Mouse (Mus musculus): ENCODE data around the gene Ppp1r36. TPM values are rescaled to one million over a fixed set of nuclear protein-coding genes. Genes with fewer than 3 reads are reported as not detected.
A peak's percentile ranks its signal among the peaks of the same experiment; 100 is the strongest.

Ppp1r36 gene
- 3.4 and 3.9 TPM in 2 replicates for polyA plus RNA-seq (2014; fragmentation: Nextera tagmentation; extraction: Ambion mirVana)

DNA sequence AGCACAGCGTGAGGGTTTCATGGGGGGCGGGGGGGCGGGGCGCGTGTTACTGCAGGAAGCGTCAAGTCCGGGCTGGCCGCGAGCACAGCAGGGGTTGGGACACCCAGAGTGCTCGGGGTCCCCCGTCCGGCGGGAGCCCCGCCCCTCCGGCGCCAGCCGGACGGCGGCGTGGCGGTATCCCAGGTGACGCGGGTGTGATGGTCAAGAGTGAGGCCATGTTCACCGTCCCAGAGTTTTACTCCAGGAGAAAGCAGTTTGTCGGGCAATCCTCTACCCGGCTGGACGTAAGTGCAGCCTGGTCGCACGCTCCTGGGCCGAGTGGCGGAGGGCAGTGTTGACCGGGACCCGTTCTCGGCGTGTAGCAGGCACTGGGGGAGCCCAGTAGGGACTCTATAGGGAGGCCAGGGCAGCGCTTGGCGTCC lies at the start of gene Ppp1r36:
Ppp1r36 (plus strand) TSS at position 106 of the 422 bp plus-strand sequence.
- peak within 1 kb of the TSS; percentile 60 for H3K9ac ChIP-seq (ENCODE audit: low read depth, low read length)
- H3K27ac ChIP-seq (ENCODE audit: low read depth, low read length): no peak within 1 kb of the TSS
- H3K27me3 ChIP-seq (ENCODE audit: control insufficient read depth, insufficient read depth, low read length): no peaks in the 10 kb centered on the region
- 1% methylated on average over 37 of the region's 37 CpGs for WGBS
- peak within 1 kb of the TSS; percentile 73 for H3K4me2 ChIP-seq (replicated peaks; ENCODE audit: low read depth, low read length)
- H3K4me3 ChIP-seq (ENCODE audit: low read length): peak within 1 kb of the TSS; percentile 42
- H3K9me3 ChIP-seq (ENCODE audit: control insufficient read depth, low read length): no peaks in the 10 kb centered on the region
- H3K4me1 ChIP-seq (ENCODE audit: control insufficient read depth, insufficient read depth, low read length): no peaks in the 10 kb centered on the region
- no peaks in the 10 kb centered on the region for H3K36me3 ChIP-seq (ENCODE audit: control insufficient read depth, insufficient read depth, low read length)
- peak; percentile 91 for ATAC-seq (ENCODE audit: low FRiP score, low TSS enrichment)

DNA sequence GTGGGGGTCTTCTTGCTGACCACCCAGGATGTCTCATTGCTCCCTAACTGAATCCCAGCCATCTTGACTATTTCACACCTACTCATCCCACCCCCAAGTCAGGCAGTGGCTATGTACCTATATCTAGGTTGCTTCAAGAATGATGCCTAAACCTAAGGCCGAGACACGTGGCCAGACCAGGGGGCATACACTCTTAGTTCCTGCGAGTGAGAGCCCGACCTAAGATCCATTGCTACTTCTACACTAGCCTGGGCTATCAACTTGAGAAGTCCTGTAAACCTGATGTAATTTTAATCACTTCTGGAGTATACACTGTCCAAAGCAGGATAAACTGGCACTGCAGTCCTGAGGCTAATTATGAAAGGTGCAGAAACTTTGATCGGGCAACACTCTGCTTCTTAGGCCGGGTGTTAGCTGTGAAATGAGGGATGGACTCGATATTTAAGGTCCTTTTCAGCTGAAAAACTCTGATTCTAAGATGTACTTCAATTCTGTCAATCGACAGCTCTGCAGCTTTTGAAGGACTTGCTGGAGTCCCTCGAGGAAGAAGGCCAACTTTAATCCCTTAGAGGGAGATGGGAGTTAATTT lies 49.0 kb upstream of the Ppp1r36 start:
- WGBS: 4% methylated on average over 9 of the region's 9 CpGs
- H3K36me3 ChIP-seq (ENCODE audit: control insufficient read depth, insufficient read depth, low read length): no peaks in the 10 kb centered on the region
- peak overlapping the region; percentile 98 for H3K4me3 ChIP-seq (ENCODE audit: low read length)
- peaks cover 35% of the 10 kb centered on the region for H3K4me1 ChIP-seq (ENCODE audit: control insufficient read depth, insufficient read depth, low read length)
- H3K27me3 ChIP-seq (ENCODE audit: control insufficient read depth, insufficient read depth, low read length): no peaks in the 10 kb centered on the region
- H3K9me3 ChIP-seq (ENCODE audit: control insufficient read depth, low read length): no peaks in the 10 kb centered on the region
- H3K27ac ChIP-seq (ENCODE audit: low read depth, low read length): peak overlapping the region; percentile 100; the same call in 1 of the 2 replicates
- H3K4me2 ChIP-seq (replicated peaks; ENCODE audit: low read depth, low read length): peak overlapping the region; percentile 73
- ATAC-seq (ENCODE audit: low FRiP score, low TSS enrichment): no peak
- H3K9ac ChIP-seq (ENCODE audit: low read depth, low read length): peak overlapping the region; percentile 99

DNA sequence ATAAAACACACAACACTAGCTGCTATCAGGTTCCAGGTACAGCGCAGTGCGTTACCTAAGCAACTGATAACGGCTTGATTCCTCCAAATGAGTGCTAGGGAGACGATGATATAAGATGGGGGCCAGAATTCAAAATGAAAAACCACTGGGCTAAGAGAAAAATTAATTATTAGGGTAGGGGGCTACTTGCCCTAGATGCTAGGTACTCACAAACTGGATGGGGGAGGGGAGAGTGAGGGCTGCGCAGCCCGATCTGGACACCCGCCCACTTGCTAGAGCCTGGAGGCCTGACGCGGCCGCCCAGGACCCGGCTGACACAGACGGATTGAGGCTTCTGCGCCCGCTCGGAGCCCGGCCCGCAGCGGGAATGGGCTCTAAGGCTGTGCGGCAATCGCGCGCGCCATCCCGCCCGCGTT lies 48.5 kb upstream of the Ppp1r36 start:
- Histone ChIP-seq H3K27ac (ENCODE audit: low read depth, low read length) (peak overlapping the region; percentile 100), H3K4me1 (ENCODE audit: control insufficient read depth, insufficient read depth, low read length) (peaks cover 38% of the 10 kb centered on the region), H3K36me3 (ENCODE audit: control insufficient read depth, insufficient read depth, low read length) (no peaks in the 10 kb centered on the region), H3K27me3 (ENCODE audit: control insufficient read depth, insufficient read depth, low read length) (no peaks in the 10 kb centered on the region), H3K9ac (ENCODE audit: low read depth, low read length) (peak overlapping the region; percentile 99), H3K4me2 (replicated peaks; ENCODE audit: low read depth, low read length) (peak overlapping the region; percentile 73), H3K4me3 (ENCODE audit: low read length) (peak overlapping the region; percentile 98), H3K9me3 (ENCODE audit: control insufficient read depth, low read length) (no peaks in the 10 kb centered on the region)
- peak; percentile 17 for ATAC-seq (ENCODE audit: low FRiP score, low TSS enrichment)
- under 1% methylated on average over 26 of the region's 26 CpGs for WGBS

DNA sequence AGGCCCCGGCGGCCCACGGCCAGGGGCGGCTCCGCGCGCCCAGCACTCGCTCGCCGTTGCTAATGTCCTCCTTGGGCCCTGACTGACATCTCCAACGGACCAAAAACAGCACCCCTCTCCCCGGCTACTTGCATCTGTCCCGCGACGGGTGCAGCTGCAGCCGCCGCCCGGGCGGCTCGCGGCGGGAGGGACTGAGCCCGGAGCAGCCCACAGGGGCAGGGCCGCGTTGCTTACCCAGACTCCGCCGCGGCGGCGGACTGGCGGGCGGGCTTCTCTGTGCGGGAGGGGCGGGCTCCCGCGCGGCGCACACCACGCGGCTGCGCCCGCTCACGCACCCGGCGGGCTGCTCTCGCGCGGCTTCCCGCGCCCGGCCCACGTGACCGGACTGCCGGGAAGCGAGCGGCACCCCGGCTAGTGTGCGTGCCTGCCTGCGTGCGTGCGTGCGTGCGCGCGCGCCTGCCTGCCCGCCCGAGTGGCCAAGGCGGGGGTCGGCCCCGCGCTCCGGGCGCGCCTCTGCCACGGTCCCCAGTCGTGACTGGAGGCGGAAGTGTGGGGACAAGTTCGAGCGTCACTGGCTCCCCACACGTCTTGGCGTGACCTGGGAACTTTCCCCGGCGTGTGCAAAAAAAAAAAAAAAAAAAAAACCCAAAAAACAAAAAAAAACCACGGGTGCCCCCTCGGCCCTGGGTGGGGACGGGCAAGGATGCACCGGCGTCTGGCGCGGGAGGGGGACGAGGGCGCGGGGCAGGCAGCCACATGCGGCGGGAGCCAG lies 47.9 kb upstream of the Ppp1r36 start, which contains the start of gene Zbtb25:
Zbtb25 (minus strand) TSS at position 397 of the 772 bp plus-strand sequence.
- peak within 1 kb of the TSS; percentile 100 for H3K27ac ChIP-seq (ENCODE audit: low read depth, low read length)
- peak within 1 kb of the TSS; percentile 99 for H3K9ac ChIP-seq (ENCODE audit: low read depth, low read length)
- H3K27me3 ChIP-seq (ENCODE audit: control insufficient read depth, insufficient read depth, low read length): no peaks in the 10 kb centered on the region
- peak within 1 kb of the TSS; percentile 73 for H3K4me2 ChIP-seq (replicated peaks; ENCODE audit: low read depth, low read length)
- H3K36me3 ChIP-seq (ENCODE audit: control insufficient read depth, insufficient read depth, low read length): no peaks in the 10 kb centered on the region
- WGBS: under 1% methylated on average over 74 of the region's 96 CpGs
- H3K9me3 ChIP-seq (ENCODE audit: control insufficient read depth, low read length): no peaks in the 10 kb centered on the region
- peak within 1 kb of the TSS; percentile 98 for H3K4me3 ChIP-seq (ENCODE audit: low read length)
- peaks cover 42% of the 10 kb centered on the region for H3K4me1 ChIP-seq (ENCODE audit: control insufficient read depth, insufficient read depth, low read length)
- peak; percentile 73 for ATAC-seq (ENCODE audit: low FRiP score, low TSS enrichment)

DNA sequence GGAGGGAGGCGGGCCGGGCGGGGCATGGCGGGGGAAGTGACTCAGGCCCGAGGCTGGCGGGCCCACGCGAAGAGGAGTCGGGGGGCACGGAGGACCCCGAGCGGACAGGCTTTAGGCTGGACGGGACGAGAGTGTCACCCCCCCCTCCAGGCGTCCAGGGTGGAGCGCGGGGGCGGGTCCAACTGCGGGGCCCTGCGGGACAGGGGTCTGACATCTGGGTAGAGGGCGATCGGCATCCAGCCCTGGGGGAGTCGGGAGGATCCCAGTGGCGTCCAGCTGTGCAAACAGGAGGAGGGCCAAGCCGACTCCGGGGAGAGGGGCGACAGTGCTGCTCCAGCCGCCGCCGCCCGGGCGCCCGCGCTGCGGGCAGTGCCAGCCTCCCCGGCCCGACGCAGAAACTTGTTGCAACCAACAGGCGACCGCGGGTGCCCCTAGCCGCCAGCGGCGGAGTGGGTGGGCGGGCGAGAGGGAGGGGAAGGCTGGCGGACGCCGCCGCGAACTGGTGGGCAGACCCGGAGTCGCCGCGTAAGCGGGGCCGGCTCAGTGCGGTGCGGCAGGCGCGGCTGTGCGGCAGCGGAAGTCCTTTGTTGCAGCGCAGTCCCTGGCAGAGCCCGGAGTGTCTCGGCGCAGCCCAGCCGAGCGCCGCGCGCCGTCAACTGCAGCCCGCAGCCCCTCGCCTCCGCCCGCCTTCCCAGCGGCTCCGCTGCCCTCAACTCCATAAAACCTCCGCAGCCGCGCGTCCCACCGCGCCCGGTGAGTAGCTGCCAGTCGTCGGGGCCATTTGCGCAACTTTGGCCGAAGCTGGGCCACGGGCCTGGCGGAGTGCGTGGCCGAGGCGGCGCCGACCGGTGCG lies 47.1 kb upstream of the Ppp1r36 start, which contains the start of gene Zbtb1:
Zbtb1 (plus strand) TSS at position 289 of the 853 bp plus-strand sequence.
- H3K27me3 ChIP-seq (ENCODE audit: control insufficient read depth, insufficient read depth, low read length): no peaks in the 10 kb centered on the region
- no peaks in the 10 kb centered on the region for H3K9me3 ChIP-seq (ENCODE audit: control insufficient read depth, low read length)
- WGBS: under 1% methylated on average over 76 of the region's 99 CpGs
- no peaks in the 10 kb centered on the region for H3K36me3 ChIP-seq (ENCODE audit: control insufficient read depth, insufficient read depth, low read length)
- peak within 1 kb of the TSS; percentile 73 for H3K4me2 ChIP-seq (replicated peaks; ENCODE audit: low read depth, low read length)
- peak within 1 kb of the TSS; percentile 100 for H3K27ac ChIP-seq (ENCODE audit: low read depth, low read length)
- H3K4me1 ChIP-seq (ENCODE audit: control insufficient read depth, insufficient read depth, low read length): peaks cover 42% of the 10 kb centered on the region
- ATAC-seq (ENCODE audit: low FRiP score, low TSS enrichment): peak; percentile 67
- H3K4me3 ChIP-seq (ENCODE audit: low read length): peak within 1 kb of the TSS; percentile 98
- peak within 1 kb of the TSS; percentile 99 for H3K9ac ChIP-seq (ENCODE audit: low read depth, low read length)

DNA sequence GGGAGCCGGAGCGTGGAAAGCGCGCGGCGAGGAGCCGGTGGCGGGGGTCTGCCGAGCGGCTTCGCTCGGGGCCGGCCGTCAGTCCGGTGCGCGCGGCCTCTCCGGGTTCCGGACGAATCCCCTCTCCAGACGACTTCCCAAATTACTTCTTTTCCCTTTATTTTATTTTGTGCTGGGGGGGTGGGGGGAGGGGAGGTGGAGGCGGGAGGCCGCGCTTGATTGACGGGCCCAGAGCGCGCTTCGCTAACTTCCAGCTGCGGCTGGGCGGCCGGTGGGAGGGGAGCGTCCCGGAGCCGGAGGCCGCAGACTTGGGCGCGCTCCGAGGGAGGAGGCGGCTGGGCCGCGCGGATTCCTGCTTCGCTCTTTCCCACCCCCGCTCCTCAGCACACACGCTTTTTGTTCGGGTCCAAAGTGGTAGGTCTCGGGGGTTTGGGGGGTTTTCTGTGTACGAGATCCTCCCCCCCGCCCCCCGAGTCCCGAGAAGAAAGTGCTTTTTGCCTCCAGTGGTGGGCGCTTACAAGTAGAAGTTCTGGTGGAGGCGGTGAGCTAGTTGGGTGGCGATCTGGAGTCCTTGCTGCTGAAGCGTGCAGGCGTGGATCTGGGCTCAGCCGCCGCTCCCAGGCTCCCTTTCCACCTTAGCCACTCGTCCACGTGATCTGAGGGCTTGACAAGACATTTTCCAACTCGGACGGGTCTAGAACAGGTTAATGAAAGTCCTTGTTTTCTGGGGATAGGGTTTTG lies 46.3 kb upstream of the Ppp1r36 start:
- no peaks in the 10 kb centered on the region for H3K9me3 ChIP-seq (ENCODE audit: control insufficient read depth, low read length)
- peak overlapping the region; percentile 73 for H3K4me2 ChIP-seq (replicated peaks; ENCODE audit: low read depth, low read length)
- ATAC-seq (ENCODE audit: low FRiP score, low TSS enrichment): peak; percentile 70
- H3K36me3 ChIP-seq (ENCODE audit: control insufficient read depth, insufficient read depth, low read length): no peaks in the 10 kb centered on the region
- WGBS: under 1% methylated on average over 63 of the region's 63 CpGs
- H3K9ac ChIP-seq (ENCODE audit: low read depth, low read length): peak overlapping the region; percentile 99
- peaks cover 42% of the 10 kb centered on the region for H3K4me1 ChIP-seq (ENCODE audit: control insufficient read depth, insufficient read depth, low read length)
- no peaks in the 10 kb centered on the region for H3K27me3 ChIP-seq (ENCODE audit: control insufficient read depth, insufficient read depth, low read length)
- H3K4me3 ChIP-seq (ENCODE audit: low read length): peak overlapping the region; percentile 98
- H3K27ac ChIP-seq (ENCODE audit: low read depth, low read length): peak overlapping the region; percentile 100

DNA sequence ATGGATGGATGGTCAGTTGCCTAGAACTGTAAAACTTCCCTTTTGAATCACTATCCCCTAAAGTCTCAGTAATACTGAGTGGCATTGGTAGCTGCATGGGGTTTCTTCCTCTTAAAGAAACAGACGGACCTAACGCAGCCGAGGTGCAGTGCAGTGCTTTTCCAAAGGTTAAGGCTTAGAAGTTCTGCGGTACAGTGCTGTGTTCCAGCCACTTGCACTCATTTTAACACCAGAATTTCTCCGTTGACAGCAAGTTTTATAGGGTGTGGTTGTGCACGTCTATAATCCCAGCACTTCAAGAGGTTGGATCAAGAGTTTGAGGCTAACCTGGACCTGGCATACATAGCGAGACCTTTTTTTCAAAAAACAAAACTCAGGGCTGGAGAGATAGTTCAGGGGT lies 45.3 kb upstream of the Ppp1r36 start:
- Histone ChIP-seq H3K4me3 (ENCODE audit: low read length) (peak overlapping the region; percentile 98), H3K4me2 (replicated peaks; ENCODE audit: low read depth, low read length) (peak overlapping the region; percentile 73), H3K27me3 (ENCODE audit: control insufficient read depth, insufficient read depth, low read length) (no peaks in the 10 kb centered on the region), H3K4me1 (ENCODE audit: control insufficient read depth, insufficient read depth, low read length) (peaks cover 38% of the 10 kb centered on the region), H3K27ac (ENCODE audit: low read depth, low read length) (no peak overlapping the region), H3K9me3 (ENCODE audit: control insufficient read depth, low read length) (no peaks in the 10 kb centered on the region), H3K9ac (ENCODE audit: low read depth, low read length) (peak overlapping the region; percentile 99), H3K36me3 (ENCODE audit: control insufficient read depth, insufficient read depth, low read length) (no peaks in the 10 kb centered on the region)
- 34% methylated on average over 7 of the region's 7 CpGs for WGBS
- no peak for ATAC-seq (ENCODE audit: low FRiP score, low TSS enrichment)

Data from kidney, embryonic 14.5 days (tissue).